Mouse (Mus musculus) CH12.LX (cell line): ENCODE data around the gene Rplp2. TPM values are rescaled to one million over a fixed set of nuclear protein-coding genes. Genes with fewer than 3 reads are reported as not detected.

Experiments
- DNase-seq: peaks from one replicate; pipeline ENCODE4 v3.0.0-alpha.2; 2013; ENCODE audit errors: extremely low read depth
- H3K27ac ChIP-seq: 2 replicates; pipeline ENCODE4 v1.5.1; 2012; ENCODE audit warnings: low read depth, mild to moderate bottlenecking, control low read depth, moderate library complexity; ENCODE audit not compliant: insufficient read depth
- H3K27me3 ChIP-seq: replicated peaks from 2 replicates; pipeline ENCODE3; 2012; ENCODE audit warnings: inconsistent platforms
- H3K36me3 ChIP-seq, 2 experiments: replicated peaks in 1 of 2; 2 replicates each; pipeline versions ENCODE3 to v1.6.1; 2012; ENCODE audit warnings: inconsistent platforms in 1 of 2, low read length in 1 of 2, mild to moderate bottlenecking in 1 of 2, mixed read lengths in 1 of 2, moderate library complexity in 1 of 2; ENCODE audit not compliant: control insufficient read depth in 1 of 2, insufficient read depth in 1 of 2
- H3K4me1 ChIP-seq, 2 experiments: 2 replicates each; pipeline ENCODE4 v1.6.1; 2012; ENCODE audit warnings: inconsistent platforms in 1 of 2, moderate library complexity in 1 of 2; ENCODE audit not compliant: insufficient read depth in 2 of 2, control insufficient read depth in 1 of 2
- H3K4me2 ChIP-seq: 2 replicates; pipeline ENCODE4 v1.6.1; 2012; ENCODE audit warnings: low read depth, mild to moderate bottlenecking, control low read depth; ENCODE audit not compliant: poor library complexity, insufficient read depth, severe bottlenecking
- H3K4me3 ChIP-seq, 3 experiments: fragments of 150-350 bp in 1 of 3; sonication (generic) in 1 of 3; replicated peaks in 1 of 3; 2 replicates each; pipeline versions ENCODE3 to v1.5.1; 2011 to 2012; ENCODE audit warnings: low read depth in 2 of 3, low read length in 2 of 3, mild to moderate bottlenecking in 2 of 3, moderate library complexity in 2 of 3, control low read depth in 1 of 3, improper control_type of control experiment in 1 of 3, inconsistent platforms in 1 of 3, mixed read lengths in 1 of 3; ENCODE audit not compliant: poor library complexity in 1 of 3
- H3K79me2 ChIP-seq: replicated peaks from 2 replicates; pipeline ENCODE4 v1.6.1; 2012; ENCODE audit warnings: mild to moderate bottlenecking, moderate library complexity; ENCODE audit not compliant: control insufficient read depth, poor library complexity, insufficient read depth, severe bottlenecking; ENCODE audit errors: extremely low read depth
- H3K9ac ChIP-seq: 2 replicates; pipeline ENCODE4 v1.6.1; 2012; ENCODE audit warnings: low read depth, mild to moderate bottlenecking, control low read depth, moderate library complexity; ENCODE audit not compliant: insufficient read depth
- H3K9me3 ChIP-seq: replicated peaks from 2 replicates; pipeline ENCODE3; 2012; ENCODE audit warnings: low read length, inconsistent platforms, mixed read lengths
- CHD1 ChIP-seq: IDR thresholded peaks from 2 replicates; pipeline ENCODE4 v1.6.1; 2012; ENCODE audit warnings: low read depth, low read length, improper control_type of control experiment, inconsistent platforms
- CHD2 ChIP-seq: IDR thresholded peaks from 2 replicates; pipeline ENCODE4 v1.6.1; 2011; ENCODE audit warnings: low read length, improper control_type of control experiment
- CTCF ChIP-seq, 2 experiments: IDR thresholded peaks in 1 of 2; conservative IDR thresholded peaks in 1 of 2; 2 replicates each; pipeline ENCODE4 v1.5.1; 2011 to 2012; ENCODE audit warnings: low read depth in 2 of 2, low read length in 2 of 2, improper control_type of control experiment in 1 of 2, inconsistent platforms in 1 of 2, mild to moderate bottlenecking in 1 of 2, moderate library complexity in 1 of 2
- E2F4 ChIP-seq: IDR thresholded peaks from 2 replicates; pipeline ENCODE4 v1.6.1; 2011; ENCODE audit warnings: low read depth, low read length, improper control_type of control experiment; ENCODE audit not compliant: insufficient replicate concordance
- GABPA ChIP-seq: IDR thresholded peaks from 2 replicates; pipeline ENCODE4 v1.6.1; 2012; ENCODE audit warnings: low read depth, low read length, improper control_type of control experiment, inconsistent platforms; ENCODE audit not compliant: insufficient replicate concordance
- JUN ChIP-seq: IDR thresholded peaks from 2 replicates; pipeline ENCODE4 v1.6.1; 2011; ENCODE audit warnings: low read depth, mild to moderate bottlenecking, low read length, improper control_type of control experiment, moderate library complexity; ENCODE audit not compliant: insufficient read depth
- JUND ChIP-seq: conservative IDR thresholded peaks from 2 replicates; pipeline ENCODE4 v1.6.1; 2011; ENCODE audit warnings: low read depth, low read length, improper control_type of control experiment
- KAT2A ChIP-seq: IDR thresholded peaks from 2 replicates; pipeline ENCODE4 v1.6.1; 2012; ENCODE audit warnings: low read length, improper control_type of control experiment, inconsistent platforms; ENCODE audit not compliant: insufficient replicate concordance
- MAFK ChIP-seq: IDR thresholded peaks from 2 replicates; pipeline ENCODE4 v1.6.1; 2011; ENCODE audit warnings: low read length, improper control_type of control experiment; ENCODE audit not compliant: insufficient replicate concordance
- MAX ChIP-seq: IDR thresholded peaks from 2 replicates; pipeline ENCODE4 v1.6.1; 2011; ENCODE audit warnings: low read length, improper control_type of control experiment
- MAZ ChIP-seq: IDR thresholded peaks from 2 replicates; pipeline ENCODE4 v1.6.1; 2012; ENCODE audit warnings: low read depth, mild to moderate bottlenecking, inconsistent platforms, low read length, improper control_type of control experiment, moderate library complexity
- MXI1 ChIP-seq: IDR thresholded peaks from 2 replicates; pipeline ENCODE4 v1.6.1; 2011; ENCODE audit warnings: mild to moderate bottlenecking, low read depth, low read length, improper control_type of control experiment
- NELFE ChIP-seq: IDR thresholded peaks from 2 replicates; pipeline ENCODE4 v1.6.1; 2011; ENCODE audit warnings: low read depth, low read length, improper control_type of control experiment
- POLR2AphosphoS2 ChIP-seq: IDR thresholded peaks from 2 replicates; pipeline ENCODE4 v1.6.1; 2011; ENCODE audit warnings: low read depth, low read length, improper control_type of control experiment
- RAD21 ChIP-seq: IDR thresholded peaks from 2 replicates; pipeline ENCODE4 v1.6.1; 2011; ENCODE audit warnings: low read depth, mild to moderate bottlenecking, low read length, improper control_type of control experiment, moderate library complexity
- RCOR1 ChIP-seq: conservative IDR thresholded peaks from 2 replicates; pipeline ENCODE4 v1.6.1; 2012; ENCODE audit warnings: low read depth, mild to moderate bottlenecking, inconsistent platforms, low read length, improper control_type of control experiment
- SIN3A ChIP-seq: IDR thresholded peaks from 2 replicates; pipeline ENCODE4 v1.6.1; 2012; ENCODE audit warnings: low read length, improper control_type of control experiment, inconsistent platforms
- SMC3 ChIP-seq: IDR thresholded peaks from 2 replicates; pipeline ENCODE4 v1.6.1; 2011; ENCODE audit warnings: low read depth, low read length, improper control_type of control experiment
- ZMIZ1 ChIP-seq: IDR thresholded peaks from 2 replicates; pipeline ENCODE4 v1.6.1; 2012; ENCODE audit warnings: low read depth, mild to moderate bottlenecking, inconsistent platforms, low read length, improper control_type of control experiment
- ZNF384 ChIP-seq: IDR thresholded peaks from 2 replicates; pipeline ENCODE4 v1.6.1; 2012; ENCODE audit warnings: low read depth, low read length, improper control_type of control experiment, inconsistent platforms
- dilution Hi-C: fragments of 300-500 bp; cut with MboI; formaldehyde crosslinking; loops from 2 replicates; pipeline ENCODE4 v1.14.3; 2020; ENCODE audit warnings: low sequenced_read_pairs; ENCODE audit not compliant: extremely low pct_unique_long_range_greater_than_20kb, extremely low pct_ligation_motif_present
- in situ Hi-C: fragments of 300-500 bp; cut with MboI; formaldehyde crosslinking; loops from 3 replicates; pipeline ENCODE4 v1.14.3; 2019; ENCODE audit warnings: low sequenced_read_pairs, low pct_ligation_motif_present, low pct_unique_long_range_greater_than_20kb, mixed read lengths
- polyA plus RNA-seq: library from polyadenylated mRNA; unstranded; fragments of >175 nt; gene quantifications from 2 replicates; pipeline ENCODE4 v1.2.1, GENCODE M21; 2012; ENCODE audit warnings: low read depth; ENCODE audit not compliant: insufficient read length
- total RNA-seq, 2 experiments: library from RNA; depleted of rRNA; stranded (reverse); fragments of 300-350 nt in 1 of 2; fragments of >200 nt in 1 of 2; gene quantifications; 2 replicates each; pipeline ENCODE4 v1.2.3; 2012 to 2014

Gene Rplp2
- total and polyA plus RNA-seq, 3 experiments: 791 to 3,416 (median 2,025) TPM

- TF ChIP-seq SMC3 (no peak), ZNF384 (no peak), CHD1 (no peak), RCOR1 (no peak), NELFE (no peak), JUN (no peak), JUND (no peak), CHD2 (no peak), ZMIZ1 (no peak), MXI1 (no peak), SIN3A (no peak), POLR2AphosphoS2 (no peak), MAX (no peak), RAD21 (no peak), KAT2A (no peak)
These were observed 37.3 kb downstream of the Rplp2 start for GRCm38 (mm10) chr7:141484186-141485120.

GRCm38 (mm10) chr7:141485186-141485585 is 38.0 kb downstream of the Rplp2 start:
- dilution Hi-C loops: no loop called here
- no peak overlapping the region for H3K4me3 ChIP-seq
- DNase-seq: no peak
- H3K27me3 ChIP-seq: no peaks in the 10 kb centered on the region
- no peak overlapping the region for H3K27ac ChIP-seq
- no peak overlapping the region for H3K4me2 ChIP-seq
- no peak for TF ChIP-seq MAFK
- no peak for TF ChIP-seq CTCF (conservative IDR thresholded peaks at IDR 0.05 in 1 of 2, IDR thresholded peaks at IDR 0.05 in 1 of 2; ENCODE audit: low read depth in 2 of 2, low read length in 2 of 2)
- no peak for TF ChIP-seq MAZ
- TF ChIP-seq E2F4: no peak
- TF ChIP-seq NELFE: no peak
- TF ChIP-seq GABPA: no peak
- no peak for TF ChIP-seq RCOR1
- in situ Hi-C loops: no loop called here
- peaks cover 0 to 52% of the 10 kb centered on the region in 2 experiments for H3K36me3 ChIP-seq
- H3K9me3 ChIP-seq: no peaks in the 10 kb centered on the region
- H3K9ac ChIP-seq: no peak overlapping the region
- peaks cover 20 to 44% of the 10 kb centered on the region in 2 experiments for H3K4me1 ChIP-seq
- H3K79me2 ChIP-seq: no peaks in the 10 kb centered on the region

More at GRCm38 (mm10) chr7:141484186-141485120, 37.3 kb downstream of the Rplp2 start:
- H3K9me3 ChIP-seq: no peaks in the 10 kb centered on the region
- DNase-seq: no peak
- H3K4me1 ChIP-seq: peaks cover 20 to 45% of the 10 kb centered on the region in 2 experiments
- no peaks in the 10 kb centered on the region for H3K79me2 ChIP-seq
- H3K27me3 ChIP-seq: no peaks in the 10 kb centered on the region
- in situ Hi-C loops (loop anchor here (5.0 kb wide), 1 partner anchor 43 kb away; no protein-coding TSS in a partner anchor), dilution Hi-C loops (no loop called here)
- H3K9ac ChIP-seq: no peak overlapping the region
- peaks cover 0 to 49% of the 10 kb centered on the region in 2 experiments for H3K36me3 ChIP-seq
- H3K27ac ChIP-seq: no peak overlapping the region
- H3K4me3 ChIP-seq: no peak overlapping the region
- H3K4me2 ChIP-seq: no peak overlapping the region
